In genomic region chr14:73175814-73176213, GRCm38 (mm10) we compare ENCODE assay signal across 10 mouse cellular contexts. TPM values are rescaled to one million over a fixed set of nuclear protein-coding genes. Genes with fewer than 3 reads are reported as not detected.
DNase-seq lines count a peak whose midpoint lies in the region; ATAC-seq lines count a peak whose summit lies in the region.
"Had no signal": no experiment of that assay in that cellular context is flagged by ENCODE, and none has a peak within 500 bp of the region (broad histone marks: within the 10 kb centered on the region; RNA-seq: fewer than 3 reads in every experiment).

No protein-coding gene starts in this region.

- H3K4me1 ChIP-seq in neural tube, embryonic 15.5 days = no peaks in the 10 kb centered on the region
- no peaks in the 10 kb centered on the region for H3K4me1 ChIP-seq in forebrain, embryonic 12.5 days

- H3K4me2 ChIP-seq in neural tube, embryonic 15.5 days = no peak overlapping the region
- H3K4me2 ChIP-seq in forebrain, embryonic 12.5 days = no peak overlapping the region
- H3K4me2 ChIP-seq: intestine, embryonic 15.5 days had no signal

- no peak overlapping the region for H3K4me3 ChIP-seq in neural tube, embryonic 15.5 days (replicated peaks)
- no peak overlapping the region for H3K4me3 ChIP-seq in forebrain, embryonic 12.5 days (replicated peaks)
- H3K4me3 ChIP-seq: intestine, embryonic 15.5 days had no signal

- WGBS in neural tube, embryonic 15.5 days = 93% methylated on average over 6 of the region's 6 CpGs
- WGBS in forebrain, embryonic 12.5 days = 87% methylated on average over 6 of the region's 6 CpGs

- H3K9ac ChIP-seq in neural tube, embryonic 15.5 days (replicated peaks) = no peak overlapping the region
- H3K9ac ChIP-seq in forebrain, embryonic 12.5 days = no peak overlapping the region
- H3K9ac ChIP-seq: intestine, embryonic 15.5 days; liver, embryonic 14.5 days had no signal

- 0 out of 2 replicates have a peak, but pooled peaks have one; percentile 30 for ATAC-seq in erythroid progenitor cell, adult 5-6 weeks (replicated peaks; ENCODE audit: low FRiP score, poor library complexity, severe bottlenecking)
- no peak for ATAC-seq in neural tube, embryonic 15.5 days (ENCODE audit: low FRiP score)
- ATAC-seq in forebrain, embryonic 12.5 days (ENCODE audit: low FRiP score) = no peak
- ATAC-seq: intestine, embryonic 15.5 days had no signal

- peak; percentile 5 for DNase-seq in A20 (ENCODE audit: low read depth, low spot score)
- DNase-seq in CD4-positive, CD25-positive, alpha-beta regulatory T cell, adult 2 months (ENCODE audit: low read depth, low spot score) = peak; percentile 55
- DNase-seq in naive thymus-derived CD4-positive, alpha-beta T cell, adult 2 months (ENCODE audit: low read depth) = peak; percentile 30
- DNase-seq in ovary, postnatal 10 days (ENCODE audit: low spot score) = no peak
- DNase-seq: right cerebral cortex, postnatal 4 days had no signal

- peaks cover 41% of the 10 kb centered on the region for H3K36me3 ChIP-seq in neural tube, embryonic 15.5 days
- peaks cover 92% of the 10 kb centered on the region for H3K36me3 ChIP-seq in forebrain, embryonic 12.5 days (replicated peaks)

- H3K9me3 ChIP-seq in neural tube, embryonic 15.5 days (replicated peaks) = no peaks in the 10 kb centered on the region
- H3K9me3 ChIP-seq in forebrain, embryonic 12.5 days = no peaks in the 10 kb centered on the region
- H3K9me3 ChIP-seq: intestine, embryonic 15.5 days had no signal

- H3K27ac ChIP-seq in neural tube, embryonic 15.5 days (replicated peaks) = no peak overlapping the region
- no peak overlapping the region for H3K27ac ChIP-seq in forebrain, embryonic 12.5 days
- H3K27ac ChIP-seq: intestine, embryonic 15.5 days; liver, embryonic 14.5 days had no signal

- no peaks in the 10 kb centered on the region for H3K27me3 ChIP-seq in neural tube, embryonic 15.5 days (replicated peaks)
- no peaks in the 10 kb centered on the region for H3K27me3 ChIP-seq in forebrain, embryonic 12.5 days
- H3K27me3 ChIP-seq: intestine, embryonic 15.5 days had no signal

RNA-seq across cellular contexts. Expression of gene Rcbtb2, which starts 53.0 kb away (rescaled TPM):
- total RNA-seq in erythroid progenitor cell, adult 5-6 weeks (2015; ENCODE audit: low replicate concordance) = 4.2 and 11.5 TPM in 2 replicates
- total RNA-seq in erythroid progenitor cell, adult 5-6 weeks (2017; ENCODE audit: low replicate concordance) = 4.5 and 10.4 TPM in 2 replicates
- polyA plus RNA-seq in neural tube, embryonic 15.5 days (2015; fragmentation: Nextera tagmentation; extraction: Ambion mirVana) = 56.8 and 63.3 TPM in 2 replicates
- 118 and 136 TPM in 2 replicates for polyA plus RNA-seq in forebrain, embryonic 12.5 days (2016; fragmentation: Nextera tagmentation; extraction: Ambion mirVana)
